Mouse (Mus musculus) left cerebral cortex, adult 8-10 months (tissue): ENCODE measurements at regions not wholly inside any gene's neighbourhood (a gene's known extent, or its start where the extent isn't known, plus 50 kb on each side); places are given as distances from the start of the nearest gene placed in this dataset.

Experiments used
- DNase-seq, 2 experiments: peaks; one replicate each; pipeline ENCODE4 v3.0.0; 2022; ENCODE audit warnings: low spot score in 2 of 2

DNA sequence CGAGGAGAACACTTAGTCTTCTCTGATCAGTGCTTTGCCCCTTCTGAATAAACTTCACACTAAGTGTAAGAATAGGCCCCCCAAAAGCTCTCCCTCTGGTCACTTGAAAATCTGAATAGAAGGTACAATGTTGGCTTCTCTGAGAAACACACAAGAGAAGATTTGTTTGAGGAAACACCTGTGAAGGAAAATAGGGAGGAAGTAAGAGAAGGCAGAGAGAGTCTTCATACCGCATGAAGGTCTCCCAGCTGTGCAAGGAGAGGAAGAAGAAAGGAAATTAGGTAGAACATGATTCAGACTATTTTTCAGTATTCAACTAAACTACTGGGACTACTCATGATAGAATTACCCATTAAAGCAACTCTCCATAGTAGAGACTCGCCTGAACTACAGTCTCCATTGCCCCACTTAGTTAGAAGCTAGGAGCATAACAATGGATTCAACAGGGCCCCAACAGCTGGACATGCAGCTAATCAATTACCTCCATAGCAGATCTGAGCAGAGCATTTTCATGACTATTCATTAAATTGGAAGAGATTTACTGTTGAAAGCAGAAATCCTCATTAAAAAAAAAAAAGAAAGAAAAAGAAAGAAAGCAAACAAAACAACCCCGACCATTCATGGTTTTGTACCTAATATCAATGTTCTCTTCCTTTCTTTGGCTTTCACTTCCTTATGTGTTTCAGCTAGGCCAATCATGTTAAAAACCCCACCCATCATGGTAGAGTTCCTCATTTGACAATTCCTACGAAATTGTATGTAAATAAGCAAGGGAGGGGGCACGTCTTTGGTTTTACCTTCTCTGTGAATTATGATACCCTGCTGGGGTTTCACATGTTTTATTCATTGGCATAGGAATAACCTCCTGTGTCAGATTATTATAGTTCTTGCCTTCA is 1428.3 kb upstream of the A1bg start:
- DNase-seq: no peak

GRCm38 (mm10) chr15:62349981-62350380 is 1427.2 kb upstream of the A1bg start:
- DNase-seq: no peak

- DNase-seq: no peak
Observed at GRCm38 (mm10) chr15:62348956-62349355, 1426.1 kb upstream of the A1bg start.

- DNase-seq: no peak
Observed at GRCm38 (mm10) chr15:62347697-62348096, 1424.9 kb upstream of the A1bg start.

DNA sequence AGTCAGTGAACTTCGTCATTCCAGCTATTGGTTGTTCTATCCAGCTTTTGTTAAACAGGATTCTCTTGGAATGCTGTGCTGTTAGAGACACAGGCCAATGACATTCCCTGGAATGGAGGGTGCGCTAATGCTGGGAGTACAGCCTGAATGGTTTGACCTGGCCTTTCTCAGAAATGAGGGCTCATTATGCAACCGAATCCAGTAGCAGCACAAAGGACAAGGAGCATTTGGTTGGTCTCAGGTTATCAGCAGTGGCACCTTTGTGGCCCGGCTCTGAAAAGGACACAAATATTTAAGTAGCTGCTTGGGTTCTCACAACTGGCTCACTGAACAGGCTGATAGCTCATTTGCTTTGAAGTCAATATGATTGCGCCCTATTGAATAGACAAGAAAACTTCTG is 1423.1 kb upstream of the A1bg start:
- no peak for DNase-seq

DNA sequence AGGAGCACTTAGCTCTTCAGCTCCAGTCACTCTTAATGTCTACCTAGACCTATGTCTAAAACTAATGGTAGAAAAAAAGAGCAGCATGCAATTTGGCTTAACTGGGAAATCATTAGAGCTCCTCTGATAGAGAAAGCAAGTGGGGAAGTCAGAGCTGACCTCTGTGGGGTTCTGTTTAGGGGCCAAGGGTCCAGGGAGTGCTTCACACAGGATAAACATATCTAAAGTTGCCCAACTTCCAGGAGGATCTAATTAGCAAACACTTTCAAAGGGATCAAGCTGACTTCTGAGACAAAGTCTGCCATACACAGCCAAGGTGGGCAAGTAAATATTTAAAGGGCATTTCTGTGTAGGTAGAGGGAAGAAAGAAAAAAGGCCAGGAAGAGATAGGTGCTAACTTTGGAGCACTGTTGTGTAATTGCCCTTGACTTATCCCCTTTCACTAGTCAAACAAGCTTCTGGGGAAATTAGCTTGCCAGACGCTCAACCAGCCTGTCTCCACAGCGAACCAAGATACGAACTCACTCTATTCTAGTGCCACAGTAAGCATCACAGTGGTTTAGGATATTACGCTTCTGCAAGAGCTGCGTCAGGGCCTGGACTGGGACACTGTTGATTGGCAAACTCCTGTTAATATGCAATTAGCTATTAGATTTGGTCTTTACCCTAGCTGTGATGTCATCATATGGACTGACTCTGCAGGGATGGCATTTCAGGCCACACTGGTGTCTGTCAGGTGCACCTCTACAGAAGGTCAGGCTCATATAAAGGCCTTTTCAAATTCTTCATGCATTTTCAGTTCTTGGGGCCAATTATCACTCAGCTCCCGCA is 1413.9 kb upstream of the A1bg start:
- DNase-seq: no peak

DNA sequence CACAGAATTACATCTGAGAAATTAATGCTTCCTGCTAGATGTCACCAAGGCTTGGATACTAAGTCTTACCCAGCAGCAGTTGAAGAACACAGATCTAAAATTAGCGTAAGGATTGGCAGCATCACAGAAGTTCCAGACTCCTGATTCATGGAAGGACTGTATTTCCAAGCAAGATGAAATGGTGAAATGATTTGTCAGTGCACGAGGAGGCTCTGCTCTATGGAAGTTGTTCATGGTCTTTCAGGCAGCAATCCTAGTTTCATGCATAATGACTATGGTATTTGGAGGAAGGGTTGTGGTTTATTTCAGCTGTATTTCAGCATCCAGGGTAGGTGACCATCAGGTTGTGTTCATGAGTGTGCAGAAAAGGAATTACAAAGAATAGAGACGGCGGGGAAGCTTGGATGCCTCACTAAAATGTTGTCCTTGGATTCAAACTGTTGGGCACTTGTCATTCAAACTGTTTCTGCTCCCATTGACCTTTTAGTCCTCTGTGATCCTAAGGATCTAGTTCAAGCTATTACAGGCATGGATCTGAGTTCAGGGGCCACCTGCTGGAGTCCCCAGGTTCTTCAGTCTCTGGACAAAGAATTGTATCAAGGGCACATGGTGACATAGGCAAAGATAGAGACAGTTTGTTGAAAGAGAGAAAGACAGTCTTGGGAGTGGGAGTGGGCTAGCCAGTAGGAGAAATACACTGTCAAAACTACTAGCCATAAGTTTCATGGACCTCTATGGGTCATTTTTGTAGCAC is 1411.6 kb upstream of the A1bg start:
- DNase-seq: no peak

GRCm38 (mm10) chr15:62332129-62332528 is 1409.3 kb upstream of the A1bg start:
- DNase-seq: no peak

- DNase-seq: no peak
Observed at GRCm38 (mm10) chr15:62331138-62331800, 1408.5 kb upstream of the A1bg start.

DNA sequence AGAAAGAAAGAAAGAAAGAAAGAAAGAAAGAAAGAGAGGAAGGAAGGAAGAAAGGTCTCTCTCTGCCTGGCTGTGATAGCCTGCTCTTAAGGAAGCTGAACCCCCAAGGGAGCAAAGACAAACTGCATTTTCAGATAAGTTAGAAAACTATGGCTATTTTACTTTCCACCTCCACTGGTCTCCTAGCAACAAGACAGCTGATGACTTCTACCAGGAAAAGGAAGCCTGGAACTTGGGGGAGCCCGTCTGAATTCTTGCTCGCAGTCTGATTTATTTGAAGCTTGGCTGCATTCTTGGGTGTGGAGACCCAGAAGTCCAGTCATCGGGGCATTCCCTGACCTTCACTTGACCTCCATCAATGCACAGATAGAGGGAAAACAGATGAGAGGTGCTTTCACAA is 1406.1 kb upstream of the A1bg start:
- no peak for DNase-seq

- DNase-seq: no peak
Observed at GRCm38 (mm10) chr15:62328305-62328881, 1405.6 kb upstream of the A1bg start.

DNA sequence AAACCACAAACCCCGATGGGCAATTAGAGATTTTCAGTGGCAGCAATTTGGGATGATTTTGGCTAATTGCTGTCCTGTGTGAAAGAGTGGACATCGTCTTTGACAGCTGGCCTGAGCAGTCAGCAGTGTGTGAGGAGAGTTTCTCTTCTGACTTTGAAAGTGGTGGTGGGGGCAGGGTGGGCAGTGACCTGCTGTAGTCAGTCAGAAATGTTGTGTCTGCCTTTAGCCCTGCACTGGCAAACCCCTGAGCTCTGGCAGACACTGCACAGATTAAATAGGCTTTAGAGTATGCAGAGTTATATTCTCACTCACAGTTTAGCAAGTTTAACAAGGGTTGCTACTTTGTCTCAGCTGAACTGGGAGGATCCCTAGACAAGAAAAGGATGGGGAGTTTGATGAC is 1404.7 kb upstream of the A1bg start:
- no peak for DNase-seq

DNA sequence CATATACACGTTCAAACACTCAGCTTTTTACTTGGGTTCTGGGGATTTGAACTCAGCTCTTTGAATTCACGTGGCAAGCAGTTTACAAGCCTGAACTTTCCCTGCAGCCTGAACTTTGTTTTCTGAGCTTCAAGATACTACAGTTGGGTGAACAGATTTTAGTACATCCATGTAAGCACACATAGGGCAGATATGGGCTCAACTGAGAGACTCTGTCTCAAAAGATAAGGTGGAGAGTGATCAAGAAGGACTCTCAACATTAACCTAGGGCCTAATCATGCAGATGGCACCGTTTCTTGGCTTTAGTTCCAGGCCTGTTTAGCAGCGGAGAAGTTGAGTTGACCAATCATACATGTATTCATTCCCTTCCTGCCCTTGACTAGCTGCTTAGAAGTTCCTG is 1403.7 kb upstream of the A1bg start:
- no peak for DNase-seq

DNA sequence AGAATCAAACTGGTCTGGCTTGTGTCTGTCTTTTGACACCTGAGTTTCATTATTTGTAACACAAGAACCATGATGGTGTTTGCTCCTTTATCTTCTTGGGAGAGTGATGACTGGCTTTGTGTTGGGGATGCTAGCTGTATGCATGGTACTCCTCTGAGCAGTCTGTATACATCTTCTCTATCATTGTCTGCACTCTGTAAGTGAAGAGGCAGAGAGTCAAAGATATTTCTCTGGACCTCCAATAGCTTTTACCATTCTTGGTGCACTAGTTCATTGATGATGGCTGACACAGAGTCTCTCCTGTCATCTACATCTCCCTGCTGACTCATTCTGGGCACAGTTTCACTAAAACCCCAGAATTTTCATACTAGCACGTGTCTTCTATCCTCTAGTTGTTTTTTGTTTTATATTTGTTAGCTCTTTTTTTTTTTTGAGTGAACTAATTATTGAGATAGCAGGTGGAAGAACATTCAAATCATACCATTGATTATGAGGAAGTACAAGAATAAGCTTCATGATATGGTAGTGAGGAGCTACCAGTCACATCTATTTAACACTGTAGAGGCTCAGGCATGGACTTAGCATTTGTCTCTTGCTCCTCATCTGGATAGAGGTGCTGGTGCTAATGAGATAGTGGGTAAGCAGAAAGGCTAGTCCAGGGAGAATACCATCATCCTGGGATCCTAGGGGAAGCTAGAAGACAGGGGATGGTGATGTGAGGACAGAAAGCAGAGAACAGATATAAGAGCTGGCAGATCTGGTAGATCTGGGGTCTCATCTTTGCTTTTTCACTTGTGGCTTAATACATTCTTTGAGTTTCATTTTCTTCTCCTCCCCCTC is 1402.9 kb upstream of the A1bg start:
- DNase-seq: no peak

GRCm38 (mm10) chr15:62320966-62321365 is 1398.2 kb upstream of the A1bg start:
- DNase-seq: no peak

DNA sequence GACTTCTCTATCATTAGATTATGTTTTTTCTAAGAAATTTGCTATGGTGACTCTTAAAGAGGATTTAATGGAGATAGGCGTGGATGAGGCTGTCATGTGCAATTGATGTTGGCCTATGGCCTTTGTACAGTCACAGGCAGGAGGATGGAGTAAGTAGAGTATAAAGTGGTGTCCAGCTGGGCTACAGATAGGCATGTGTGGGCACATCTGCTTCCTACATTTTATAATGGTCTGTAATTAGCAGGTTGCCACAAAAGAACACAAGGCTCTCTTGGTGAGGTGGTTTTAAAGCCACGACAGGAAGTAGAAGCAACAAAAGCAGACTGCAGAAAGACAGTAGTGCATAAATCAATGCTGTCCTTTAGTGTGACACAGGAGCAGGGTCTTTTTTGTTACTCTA is 1391.6 kb upstream of the A1bg start:
- DNase-seq: no peak

DNA sequence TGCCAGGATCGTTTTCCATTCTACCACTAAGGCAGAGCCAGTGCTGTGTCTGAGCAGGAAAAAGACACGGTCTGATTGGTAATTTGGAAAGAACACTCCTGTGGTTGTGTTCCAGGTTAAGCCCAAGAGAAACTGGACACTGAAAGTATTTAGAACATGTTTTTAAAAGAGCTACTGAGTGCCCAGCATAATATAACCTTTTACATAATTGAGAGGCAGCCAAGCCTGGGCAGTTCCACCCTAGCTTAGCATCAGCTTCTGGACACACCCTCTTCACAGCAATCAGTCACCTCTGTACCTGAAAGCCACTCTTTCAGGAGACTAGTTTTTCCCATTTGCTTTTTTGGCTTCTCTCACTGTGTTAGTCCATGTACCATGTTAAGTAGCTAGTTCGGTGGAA is 1379.4 kb upstream of the A1bg start:
- DNase-seq: no peak

- no peak for DNase-seq
Observed at GRCm38 (mm10) chr15:62301567-62301966, 1378.8 kb upstream of the A1bg start.

GRCm38 (mm10) chr15:62297138-62297537 is 1374.3 kb upstream of the A1bg start:
- DNase-seq: no peak
